Mouse (Mus musculus): ENCODE results near the gene Afmid. TPM values are rescaled to one million over a fixed set of nuclear protein-coding genes. Genes with fewer than 3 reads are reported as not detected.
"Not testable (repeated sequence)": the region's sequence is repeated elsewhere in the genome, so short reads cannot be mapped to it uniquely, and the experiment has no call there.

Afmid gene
- polyA plus RNA-seq, 1 experiment from 2014 or later: 2.9 TPM

DNA sequence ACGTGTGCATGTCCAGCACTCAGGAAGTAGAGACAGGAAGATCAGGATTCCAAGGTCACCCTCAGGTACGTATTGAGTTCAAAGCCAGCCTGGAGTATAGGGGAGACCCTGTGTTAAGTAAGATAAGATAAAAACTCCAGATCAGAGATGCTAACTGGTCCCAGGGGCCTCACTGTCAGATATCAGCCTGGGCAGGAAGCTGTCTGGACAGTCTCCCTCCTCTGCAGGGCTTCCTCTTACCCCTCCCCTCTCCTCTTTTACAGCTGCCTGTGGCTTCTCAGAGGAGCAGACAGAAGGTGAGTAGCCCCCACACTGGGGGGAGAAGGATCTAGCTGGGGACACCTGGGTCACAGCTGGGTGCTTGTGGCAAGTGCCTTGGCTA, 27.6 kb upstream of the Afmid start:
- Histone ChIP-seq H3K4me3 (no peak overlapping the region), H3K4me2 (replicated peaks) (no peak overlapping the region), H3K9ac (no peak overlapping the region), H3K27me3 (no peaks in the 10 kb centered on the region; the same call in 1 of the 2 replicates), H3K27ac (no peak overlapping the region), H3K4me1 (no peaks in the 10 kb centered on the region; the same call in 1 of the 2 replicates), H3K36me3 (no peaks in the 10 kb centered on the region), H3K9me3 (replicated peaks) (no peaks in the 10 kb centered on the region)
- ATAC-seq (ENCODE audit: low FRiP score): no peak
- 60% methylated on average over 2 of the region's 2 CpGs for WGBS

DNA sequence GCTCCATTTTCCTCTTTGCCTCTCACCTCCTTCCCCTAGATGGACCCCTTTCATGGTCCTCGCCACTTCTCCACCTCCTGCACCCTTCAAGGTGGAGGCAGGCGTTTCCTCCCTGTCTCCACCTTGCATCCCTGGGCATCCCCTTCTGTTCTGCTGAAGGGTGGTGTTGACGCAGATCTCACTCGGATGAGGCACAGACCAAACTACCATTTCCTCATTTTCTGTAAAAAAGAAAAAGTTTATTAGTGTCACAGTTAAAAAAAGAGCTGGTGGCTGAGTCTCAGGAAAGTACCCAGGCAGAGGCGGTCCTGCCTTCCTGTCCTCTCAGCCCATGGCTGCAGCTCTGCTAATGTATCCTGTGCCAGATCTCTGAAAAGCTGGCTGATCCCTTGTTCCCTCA, 26.6 kb upstream of the Afmid start:
- H3K4me2 ChIP-seq (replicated peaks): no peak overlapping the region
- no peak for ATAC-seq (ENCODE audit: low FRiP score)
- no peaks in the 10 kb centered on the region; the same call in 1 of the 2 replicates for H3K4me1 ChIP-seq
- H3K27me3 ChIP-seq: no peaks in the 10 kb centered on the region; the same call in 1 of the 2 replicates
- H3K9me3 ChIP-seq (replicated peaks): no peaks in the 10 kb centered on the region
- H3K27ac ChIP-seq: no peak overlapping the region
- no peaks in the 10 kb centered on the region for H3K36me3 ChIP-seq
- no peak overlapping the region for H3K4me3 ChIP-seq
- WGBS: 73% methylated on average over 5 of the region's 5 CpGs
- no peak overlapping the region for H3K9ac ChIP-seq

DNA sequence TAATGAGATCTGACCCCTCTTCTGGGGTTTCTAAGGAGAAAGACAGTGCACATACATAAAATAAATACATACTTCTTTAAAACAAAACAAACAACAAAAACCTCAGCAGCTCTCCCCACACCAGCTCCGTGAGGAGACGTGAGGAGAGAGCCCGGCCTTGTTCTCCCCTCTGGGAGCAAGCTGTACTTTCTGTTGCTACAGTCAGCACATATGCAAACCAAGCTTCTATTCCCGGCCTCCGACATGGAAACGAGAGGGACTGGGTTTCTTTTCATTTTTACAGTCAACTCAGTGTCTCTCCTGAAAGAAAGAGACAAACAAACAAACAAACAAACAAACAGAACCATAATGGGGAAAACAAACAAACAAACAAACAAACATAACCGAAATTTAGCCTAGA, 25.7 kb upstream of the Afmid start:
- Histone ChIP-seq H3K9me3 (replicated peaks) (no peaks in the 10 kb centered on the region), H3K4me1 (no peaks in the 10 kb centered on the region; the same call in 1 of the 2 replicates), H3K4me3 (no peak overlapping the region), H3K27ac (no peak overlapping the region), H3K9ac (no peak overlapping the region), H3K27me3 (no peaks in the 10 kb centered on the region; the same call in 1 of the 2 replicates), H3K4me2 (replicated peaks) (no peak overlapping the region), H3K36me3 (no peaks in the 10 kb centered on the region)
- no peak for ATAC-seq (ENCODE audit: low FRiP score)
- 82% methylated on average over 7 of the region's 7 CpGs for WGBS

DNA sequence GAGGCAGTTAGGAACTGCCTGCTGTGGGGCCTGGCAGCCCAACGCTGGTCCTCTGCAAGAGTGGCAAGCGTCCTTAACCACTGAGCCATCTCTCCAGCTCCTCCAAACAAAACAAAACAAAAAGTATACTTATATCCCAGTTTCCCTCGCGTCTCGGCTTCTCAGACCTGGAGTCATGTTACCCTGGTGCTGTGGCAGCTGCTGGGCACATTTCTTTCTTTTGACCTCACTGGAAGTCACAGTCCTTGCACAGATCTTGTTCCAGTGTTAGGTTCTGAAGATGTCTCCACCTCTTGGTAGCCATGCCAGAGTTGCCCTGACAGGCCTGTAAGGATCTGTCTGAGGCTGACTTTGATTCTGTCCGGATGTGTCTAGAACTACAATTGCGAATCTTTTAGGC, 24.1 kb upstream of the Afmid start:
- Histone ChIP-seq H3K9me3 (replicated peaks) (no peaks in the 10 kb centered on the region), H3K27me3 (no peaks in the 10 kb centered on the region; the same call in 1 of the 2 replicates), H3K4me3 (no peak overlapping the region), H3K4me1 (no peaks in the 10 kb centered on the region; the same call in 1 of the 2 replicates), H3K9ac (no peak overlapping the region), H3K4me2 (replicated peaks) (no peak overlapping the region), H3K27ac (no peak overlapping the region), H3K36me3 (no peaks in the 10 kb centered on the region)
- no peak for ATAC-seq (ENCODE audit: low FRiP score)
- WGBS: 69% methylated on average over 7 of the region's 7 CpGs

DNA sequence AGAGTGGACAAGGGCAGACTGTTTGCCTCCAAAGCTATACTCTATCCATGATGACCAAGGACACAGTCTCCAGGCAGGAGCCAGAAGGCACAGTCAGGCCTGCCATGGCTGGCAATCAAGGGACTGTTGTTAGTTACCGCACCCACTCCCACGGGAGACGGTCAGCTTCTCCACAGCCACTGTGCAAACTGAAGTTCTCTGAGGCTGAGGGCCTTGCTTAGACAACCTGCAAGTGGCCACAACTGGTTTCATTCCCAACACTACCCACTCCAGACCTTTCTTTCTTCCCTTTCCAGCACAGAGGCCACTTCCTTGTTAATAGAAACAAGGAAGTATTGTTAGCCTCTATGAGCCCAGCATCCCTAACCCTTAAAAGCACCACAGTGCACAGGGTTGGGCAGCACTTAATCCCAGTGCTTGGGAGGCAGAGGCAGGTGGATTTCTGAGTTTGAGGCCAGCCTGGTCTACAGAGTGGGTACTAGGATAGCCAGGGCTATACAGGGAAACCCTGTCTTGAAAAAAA, 22.5 kb upstream of the Afmid start:
- no peak overlapping the region for H3K4me3 ChIP-seq
- no peak overlapping the region for H3K27ac ChIP-seq
- H3K9me3 ChIP-seq (replicated peaks): no peaks in the 10 kb centered on the region
- no peaks in the 10 kb centered on the region; the same call in 1 of the 2 replicates for H3K4me1 ChIP-seq
- H3K4me2 ChIP-seq (replicated peaks): no peak overlapping the region
- no peak overlapping the region for H3K9ac ChIP-seq
- no peak for ATAC-seq (ENCODE audit: low FRiP score)
- 93% methylated on average over 3 of the region's 3 CpGs for WGBS
- no peaks in the 10 kb centered on the region for H3K27me3 ChIP-seq
- H3K36me3 ChIP-seq: no peaks in the 10 kb centered on the region

DNA sequence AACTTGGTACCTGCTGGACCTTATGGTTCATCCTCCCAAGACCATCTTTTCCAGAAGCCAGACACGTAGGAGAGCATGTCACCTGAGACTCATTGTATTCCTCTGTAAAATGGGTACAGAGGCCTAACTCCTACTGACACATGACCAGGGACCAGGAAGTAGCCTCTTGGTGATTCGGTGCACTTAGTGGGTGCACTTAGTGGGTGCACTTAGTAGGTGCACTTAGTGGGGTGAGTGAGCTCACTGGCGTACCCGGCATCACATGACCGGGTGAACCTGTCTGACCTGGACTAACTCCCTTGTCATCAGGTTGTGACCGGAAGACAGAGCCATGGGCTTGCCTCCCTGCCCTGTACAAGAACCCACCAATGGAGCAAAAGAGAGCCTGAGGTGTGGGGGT, 18.9 kb upstream of the Afmid start:
- H3K36me3 ChIP-seq: no peaks in the 10 kb centered on the region
- no peak overlapping the region for H3K27ac ChIP-seq
- no peak overlapping the region for H3K4me2 ChIP-seq (replicated peaks)
- H3K4me1 ChIP-seq: peaks cover 17% of the 10 kb centered on the region
- H3K27me3 ChIP-seq: peaks cover 15% of the 10 kb centered on the region
- H3K9ac ChIP-seq: no peak overlapping the region
- no peak overlapping the region for H3K4me3 ChIP-seq
- H3K9me3 ChIP-seq (replicated peaks): no peaks in the 10 kb centered on the region
- ATAC-seq (ENCODE audit: low FRiP score): no peak
- WGBS: 93% methylated on average over 6 of the region's 6 CpGs

DNA sequence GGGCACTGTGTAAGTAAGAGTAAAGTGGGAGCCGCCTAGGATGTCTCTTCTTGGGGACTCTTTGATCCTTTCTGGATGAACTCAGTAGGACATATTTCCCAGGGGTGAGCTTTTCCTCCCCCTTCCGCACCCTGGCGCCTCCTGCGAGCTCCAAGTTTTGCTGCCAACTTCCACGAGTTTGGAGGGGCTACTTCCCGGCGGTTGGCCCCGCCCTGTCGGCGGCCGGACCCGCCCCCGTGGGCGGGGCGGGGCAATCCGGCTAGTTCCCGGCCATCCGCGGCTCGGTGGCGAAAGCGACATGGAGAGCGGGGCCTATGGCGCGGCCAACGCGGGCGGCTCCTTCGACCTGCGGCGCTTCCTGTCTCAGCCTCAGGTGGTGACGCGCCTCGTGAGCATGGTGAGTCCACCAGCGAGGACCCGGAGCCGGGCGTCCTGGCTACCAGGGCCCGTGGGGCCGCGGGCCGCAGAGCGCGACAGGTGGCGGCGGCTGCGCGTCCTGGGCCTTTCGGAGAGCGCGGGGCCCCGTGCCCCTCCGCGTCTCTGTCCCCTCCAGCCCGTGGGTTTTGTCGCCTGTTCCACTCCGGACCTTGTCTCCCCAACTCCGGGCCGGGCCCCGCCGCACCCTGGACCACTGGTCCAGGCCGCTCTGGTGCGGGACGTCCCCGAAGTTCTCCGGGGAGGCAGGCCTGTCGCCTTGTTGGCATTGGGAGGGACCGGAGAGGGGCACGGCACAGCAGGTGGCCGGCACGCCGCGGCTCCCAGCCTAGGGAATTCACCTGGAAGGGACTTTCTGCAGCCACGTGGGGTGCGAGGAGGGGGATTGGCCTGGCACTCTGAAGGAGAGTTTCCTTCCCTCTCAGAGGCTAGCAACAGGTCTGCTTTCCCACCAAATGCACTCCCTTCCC, 16.1 kb upstream of the Afmid start, which contains the start of the genes Gm20708 and Syngr2:
Gene Gm20708 (plus strand): TSS at position 262 of the 905 bp plus-strand sequence.
Gene Syngr2 (plus strand): TSS at position 262 of the 905 bp plus-strand sequence.
- Histone ChIP-seq H3K4me1 (peaks cover 17% of the 10 kb centered on the region), H3K36me3 (peaks cover 19% of the 10 kb centered on the region), H3K27ac (no peak within 1 kb of the TSS), H3K9me3 (replicated peaks) (no peaks in the 10 kb centered on the region), H3K9ac (peak within 1 kb of the TSS; percentile 72), H3K27me3 (peaks cover 15% of the 10 kb centered on the region), H3K4me2 (replicated peaks) (peak within 1 kb of the TSS; percentile 97), H3K4me3 (peak within 1 kb of the TSS; percentile 52)
- ATAC-seq (ENCODE audit: low FRiP score): peak; percentile 35; the same call in 1 of the 2 replicates
- WGBS: under 1% methylated on average over 75 of the region's 75 CpGs

DNA sequence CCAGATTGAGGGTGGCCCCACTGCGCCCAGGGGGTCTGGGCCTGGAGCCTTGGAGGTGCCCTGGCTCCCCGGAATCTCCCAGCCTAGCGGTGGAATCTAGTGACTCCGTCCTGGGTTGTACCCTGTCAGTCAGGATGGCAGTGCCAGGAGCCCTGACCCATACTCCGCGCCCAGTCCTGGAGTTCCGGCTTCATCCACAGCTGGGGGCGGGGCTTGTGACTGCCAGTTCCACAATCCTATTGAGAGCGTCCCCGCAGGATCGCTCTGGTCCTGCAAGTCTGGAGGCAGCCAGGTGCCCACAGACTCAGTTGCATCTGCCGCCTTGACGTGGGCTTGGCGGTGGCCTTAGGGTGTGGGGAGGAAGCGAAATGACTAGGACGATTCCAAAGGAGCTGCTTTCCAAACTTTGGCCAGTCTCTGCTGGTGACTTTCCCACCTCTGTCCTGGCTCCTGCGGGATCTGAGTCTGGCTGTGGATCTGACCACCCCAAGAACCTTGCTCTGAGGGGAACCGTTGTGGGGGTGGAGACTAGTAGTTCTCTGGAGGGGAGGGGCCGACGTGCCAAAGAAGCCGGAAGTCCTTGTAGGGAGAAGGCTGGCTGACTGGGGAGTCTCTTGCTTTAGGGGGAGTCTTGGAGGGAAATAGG, 15.2 kb upstream of the Afmid start:
- H3K4me1 ChIP-seq: peaks cover 17% of the 10 kb centered on the region
- ATAC-seq (ENCODE audit: low FRiP score): peak; percentile 57
- peaks cover 15% of the 10 kb centered on the region for H3K27me3 ChIP-seq
- H3K36me3 ChIP-seq: peaks cover 24% of the 10 kb centered on the region
- H3K4me2 ChIP-seq (replicated peaks): peak overlapping the region; percentile 97
- H3K9ac ChIP-seq: peak overlapping the region; percentile 72
- H3K4me3 ChIP-seq: peak overlapping the region; percentile 52
- no peaks in the 10 kb centered on the region for H3K9me3 ChIP-seq (replicated peaks)
- no peak overlapping the region for H3K27ac ChIP-seq
- under 1% methylated on average over 21 of the region's 21 CpGs for WGBS

DNA sequence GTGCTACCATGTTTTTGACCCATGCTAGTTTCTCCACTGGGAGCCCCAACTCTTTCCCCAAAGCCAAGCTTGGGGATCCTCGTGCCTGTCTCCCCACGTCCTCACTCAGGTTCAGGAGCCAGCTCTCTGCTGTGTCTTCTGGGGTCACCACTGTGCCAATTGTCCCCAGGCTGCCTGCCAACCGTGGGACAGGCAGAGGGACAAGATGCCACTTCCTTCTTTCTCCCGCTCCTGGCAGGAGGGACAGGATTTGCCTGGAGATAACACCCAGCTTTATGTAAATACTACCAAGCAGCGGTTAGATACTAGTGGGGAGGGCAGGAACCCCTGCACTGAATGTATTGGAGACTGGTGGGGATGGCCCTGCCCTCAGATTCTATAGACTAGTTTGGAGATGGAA, 11.9 kb upstream of the Afmid start:
- H3K4me1 ChIP-seq: peaks cover 17% of the 10 kb centered on the region

DNA sequence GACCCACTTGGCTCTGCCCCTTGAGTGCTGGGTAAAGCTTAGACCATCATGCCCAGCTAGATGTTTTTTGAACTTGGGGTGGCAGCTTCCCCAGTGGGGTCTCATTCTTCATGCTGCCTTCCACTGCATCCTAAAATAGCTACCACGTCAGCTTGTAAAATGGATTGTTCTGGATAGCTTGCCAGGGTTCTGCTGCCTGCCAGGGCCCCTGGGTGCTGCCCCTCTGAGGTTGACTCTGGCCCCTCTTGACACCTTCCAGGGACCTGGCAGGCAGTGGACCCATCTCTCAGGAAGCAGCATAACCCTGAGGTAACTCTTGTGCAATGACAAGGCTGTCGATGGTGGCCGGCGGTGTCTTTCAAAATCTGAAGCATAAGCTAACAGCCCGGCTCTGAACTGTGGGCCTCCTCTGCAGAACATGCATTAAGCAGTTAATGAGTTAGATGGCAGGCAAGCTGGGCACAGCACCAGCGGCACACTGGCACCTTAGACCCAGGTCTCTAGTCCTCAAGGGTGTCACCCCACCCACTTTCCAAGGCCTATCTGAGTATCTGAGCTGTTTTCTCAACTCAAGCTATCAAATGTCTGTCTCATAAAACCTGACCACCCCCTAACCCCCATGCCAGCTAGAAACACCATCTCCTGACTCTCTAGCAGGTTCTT, 10.9 kb upstream of the Afmid start:
- peaks cover 18% of the 10 kb centered on the region for H3K4me1 ChIP-seq
- H3K27me3 ChIP-seq: peaks cover 5% of the 10 kb centered on the region
- no peak overlapping the region for H3K27ac ChIP-seq
- ATAC-seq (ENCODE audit: low FRiP score): no peak
- no peaks in the 10 kb centered on the region for H3K9me3 ChIP-seq (replicated peaks)
- no peak overlapping the region for H3K9ac ChIP-seq
- no peak overlapping the region for H3K4me3 ChIP-seq
- 94% methylated on average over 6 of the region's 6 CpGs for WGBS
- H3K4me2 ChIP-seq (replicated peaks): no peak overlapping the region
- H3K36me3 ChIP-seq: peaks cover 34% of the 10 kb centered on the region

More for the DNA sequence above, 11.9 kb upstream of the Afmid start:
- no peak overlapping the region for H3K27ac ChIP-seq
- H3K27me3 ChIP-seq: peaks cover 15% of the 10 kb centered on the region
- ATAC-seq (ENCODE audit: low FRiP score): no peak
- no peaks in the 10 kb centered on the region for H3K9me3 ChIP-seq (replicated peaks)
- H3K4me3 ChIP-seq: no peak overlapping the region
- no peak overlapping the region for H3K4me2 ChIP-seq (replicated peaks)
- 88% methylated on average over 5 of the region's 5 CpGs for WGBS
- peaks cover 33% of the 10 kb centered on the region for H3K36me3 ChIP-seq
- H3K9ac ChIP-seq: no peak overlapping the region

DNA sequence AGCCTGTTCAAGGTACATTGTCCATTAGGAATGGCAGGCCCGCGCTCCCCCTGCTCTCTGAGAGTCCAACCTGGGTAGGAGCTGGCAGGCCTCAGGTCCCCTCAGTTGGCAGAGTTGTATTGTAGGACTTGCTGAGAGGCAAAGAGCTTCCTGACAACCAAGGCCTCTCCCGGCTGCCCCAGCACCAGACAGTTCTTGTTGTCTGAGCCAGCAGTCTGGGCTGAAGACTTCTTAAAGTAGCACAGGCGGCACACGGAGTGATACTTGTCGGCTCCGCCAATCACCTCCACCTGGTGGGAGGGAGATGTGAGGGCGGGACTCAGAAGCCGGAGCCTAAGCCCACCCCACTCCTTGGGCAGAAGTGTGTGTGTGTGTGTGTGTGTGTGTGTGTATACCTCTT, 9.9 kb upstream of the Afmid start:
- 86% methylated on average over 9 of the region's 9 CpGs for WGBS
- peaks cover 34% of the 10 kb centered on the region for H3K36me3 ChIP-seq
- H3K9me3 ChIP-seq (replicated peaks); H3K27me3 ChIP-seq; H3K4me1 ChIP-seq; H3K27ac ChIP-seq; ATAC-seq (ENCODE audit: low FRiP score); H3K4me3 ChIP-seq; H3K4me2 ChIP-seq (replicated peaks); H3K9ac ChIP-seq: not testable (repeated sequence)

Data from hindbrain, embryonic 12.5 days (tissue).